Comparison of ENCODE assay signal across 8 mouse cellular contexts in the genomic region with DNA sequence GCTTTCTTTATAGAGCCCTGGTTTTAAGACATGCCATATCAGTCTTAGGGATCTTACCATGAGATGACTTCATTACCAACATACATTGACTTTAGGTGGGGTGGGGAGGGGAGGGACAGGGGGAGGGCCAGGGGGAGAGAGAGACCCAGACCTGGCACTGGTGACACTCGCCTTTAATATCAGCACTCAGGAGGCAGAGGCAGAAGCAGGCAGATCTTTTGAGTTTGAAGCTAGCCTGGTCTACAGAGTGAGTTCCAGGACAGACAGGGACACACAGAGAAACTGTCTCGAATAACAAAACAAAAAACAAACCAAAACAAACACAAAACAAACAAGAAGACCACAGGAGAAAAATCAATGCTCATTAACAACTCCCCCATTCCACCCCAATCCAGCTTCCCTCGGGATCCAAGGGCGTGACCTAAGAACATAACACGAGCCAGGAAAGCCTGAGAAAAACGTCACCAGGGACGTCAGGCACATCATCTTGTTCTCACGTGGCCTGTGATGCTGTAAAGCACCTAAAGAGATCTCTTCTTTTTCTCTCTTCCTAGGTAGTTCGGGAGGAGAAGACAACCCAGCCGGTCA. TPM values are rescaled to one million over a fixed set of nuclear protein-coding genes. Genes with fewer than 3 reads are reported as not detected.
DNase-seq lines count a peak whose midpoint lies in the region; ATAC-seq and TF ChIP-seq lines count a peak whose summit lies in the region.

No protein-coding gene starts in this region.

- no peaks in the 10 kb centered on the region; the same call in 1 of the 2 replicates for H3K4me1 ChIP-seq in liver, adult 2 months (ENCODE audit: control insufficient read depth, insufficient read depth, low read length)
- H3K4me1 ChIP-seq in embryonic facial prominence, embryonic 14.5 days (ENCODE audit: control insufficient read depth, insufficient read depth, low read length) = peaks cover 5% of the 10 kb centered on the region
- H3K4me1 ChIP-seq in intestine, embryonic 15.5 days (replicated peaks) = peaks cover 4% of the 10 kb centered on the region; the same call in 1 of the 2 replicates
- H3K4me1 ChIP-seq in neural tube, embryonic 13.5 days (replicated peaks) = peaks cover 8% of the 10 kb centered on the region

- no peaks in the 10 kb centered on the region for H3K27me3 ChIP-seq in liver, adult 2 months (ENCODE audit: control insufficient read depth, insufficient read depth, low read length)
- H3K27me3 ChIP-seq in embryonic facial prominence, embryonic 14.5 days (replicated peaks; ENCODE audit: control insufficient read depth, insufficient read depth, low read length) = no peaks in the 10 kb centered on the region
- no peaks in the 10 kb centered on the region for H3K27me3 ChIP-seq in intestine, embryonic 15.5 days (replicated peaks)
- no peaks in the 10 kb centered on the region for H3K27me3 ChIP-seq in neural tube, embryonic 13.5 days

- H3K79me2 ChIP-seq in liver, adult 2 months (ENCODE audit: control insufficient read depth, insufficient read depth, low read length) = no peaks in the 10 kb centered on the region

- no peak for TF ChIP-seq POLR2A in liver, adult 2 months (IDR thresholded peaks at IDR 0.05; ENCODE audit: extremely low read depth, insufficient read depth, low read length)

- H3K9me3 ChIP-seq in embryonic facial prominence, embryonic 14.5 days (ENCODE audit: control insufficient read depth, low read length) = no peaks in the 10 kb centered on the region
- no peaks in the 10 kb centered on the region for H3K9me3 ChIP-seq in intestine, embryonic 15.5 days
- no peaks in the 10 kb centered on the region for H3K9me3 ChIP-seq in neural tube, embryonic 13.5 days

- ATAC-seq in embryonic facial prominence, embryonic 14.5 days (ENCODE audit: low read depth) = no peak
- ATAC-seq in intestine, embryonic 15.5 days = peak; percentile 24; the same call in 1 of the 2 replicates
- peak; percentile 48 for ATAC-seq in neural tube, embryonic 13.5 days (ENCODE audit: low read depth)

- H3K27ac ChIP-seq in liver, adult 2 months (replicated peaks; ENCODE audit: insufficient read depth, low read depth, low read length) = no peak overlapping the region; the same call in 1 of the 2 replicates
- no peak overlapping the region for H3K27ac ChIP-seq in embryonic facial prominence, embryonic 14.5 days (replicated peaks; ENCODE audit: low read depth, low read length)
- H3K27ac ChIP-seq in intestine, embryonic 15.5 days = no peak overlapping the region
- no peak overlapping the region for H3K27ac ChIP-seq in neural tube, embryonic 13.5 days (replicated peaks)

- 3% methylated on average over 10 of the region's 10 CpGs for WGBS in liver, adult 2 months
- WGBS in embryonic facial prominence, embryonic 14.5 days = 4% methylated on average over 10 of the region's 10 CpGs
- 3% methylated on average over 10 of the region's 10 CpGs for WGBS in intestine, embryonic 15.5 days
- 4% methylated on average over 10 of the region's 10 CpGs for WGBS in neural tube, embryonic 13.5 days

- H3K4me3 ChIP-seq in liver, adult 2 months (ENCODE audit: insufficient read depth, low read depth, low read length) = peak overlapping the region; percentile 58
- H3K4me3 ChIP-seq in embryonic facial prominence, embryonic 14.5 days (ENCODE audit: low read depth, low read length) = peak overlapping the region; percentile 73
- peak overlapping the region; percentile 75 for H3K4me3 ChIP-seq in intestine, embryonic 15.5 days (replicated peaks)
- peak overlapping the region; percentile 69 for H3K4me3 ChIP-seq in neural tube, embryonic 13.5 days

- H3K4me2 ChIP-seq in embryonic facial prominence, embryonic 14.5 days (ENCODE audit: low read depth, low read length) = peak overlapping the region; percentile 83
- H3K4me2 ChIP-seq in intestine, embryonic 15.5 days (replicated peaks) = peak overlapping the region; percentile 90
- H3K4me2 ChIP-seq in neural tube, embryonic 13.5 days = peak overlapping the region; percentile 76

- TF ChIP-seq CTCF in liver, adult 2 months (IDR thresholded peaks at IDR 0.05; ENCODE audit: low read depth, low read length) = no peak

- no peak for DNase-seq in liver, adult 2 months (ENCODE audit: extremely low read depth, low read depth, low spot score)
- no peak for DNase-seq in liver
- no peak for DNase-seq in embryonic facial prominence, embryonic 14.5 days (ENCODE audit: low spot score)
- no peak for DNase-seq in retina, postnatal 1 day
- DNase-seq in left cerebral cortex, adult 11 months (ENCODE audit: low spot score) = no peak
- no peak for DNase-seq in natural killer cell, adult 2 months (ENCODE audit: low spot score in 2 of 2)

- peak overlapping the region; percentile 60 for H3K9ac ChIP-seq in liver, adult 2 months (ENCODE audit: low read depth, low read length)
- no peak overlapping the region for H3K9ac ChIP-seq in embryonic facial prominence, embryonic 14.5 days (ENCODE audit: low read depth, low read length)
- peak overlapping the region; percentile 39; the same call in 1 of the 2 replicates for H3K9ac ChIP-seq in intestine, embryonic 15.5 days
- peak overlapping the region; percentile 67 for H3K9ac ChIP-seq in neural tube, embryonic 13.5 days

- no peaks in the 10 kb centered on the region for H3K36me3 ChIP-seq in liver, adult 2 months (ENCODE audit: control insufficient read depth, insufficient read depth, low read length)
- no peaks in the 10 kb centered on the region for H3K36me3 ChIP-seq in embryonic facial prominence, embryonic 14.5 days (ENCODE audit: control insufficient read depth, insufficient read depth, low read length)
- H3K36me3 ChIP-seq in intestine, embryonic 15.5 days = no peaks in the 10 kb centered on the region
- no peaks in the 10 kb centered on the region for H3K36me3 ChIP-seq in neural tube, embryonic 13.5 days

RNA-seq across cellular contexts. Expression of gene Slc38a9, which starts 0.5 kb away (rescaled TPM):
- 8.6 and 8.9 TPM in 2 replicates for total RNA-seq in liver, adult 2 months (2014; rRNA removed)
- polyA plus RNA-seq in liver, adult 2 months (2012; rRNA removed) = 2.0 and 4.9 TPM in 2 replicates
- 13.8 and 13.9 TPM in 2 replicates for polyA plus RNA-seq in embryonic facial prominence, embryonic 14.5 days (2014; fragmentation: Nextera tagmentation; extraction: Ambion mirVana)
- polyA plus RNA-seq in intestine, embryonic 15.5 days (2015; fragmentation: Nextera tagmentation; extraction: Ambion mirVana) = 11.8 and 13.1 TPM in 2 replicates
- 26.1 and 30.3 TPM in 2 replicates for polyA plus RNA-seq in neural tube, embryonic 13.5 days (2015; fragmentation: Nextera tagmentation; extraction: Ambion mirVana)

RNA-seq across cellular contexts. Expression of gene Ddx4, which starts 7.8 kb away (rescaled TPM):
- total RNA-seq in liver, adult 2 months (2014; rRNA removed) = not detected in 2 replicates
- not detected in 2 replicates for polyA plus RNA-seq in liver, adult 2 months (2012; rRNA removed)
- polyA plus RNA-seq in embryonic facial prominence, embryonic 14.5 days (2014; fragmentation: Nextera tagmentation; extraction: Ambion mirVana) = 0.99 and 2.0 TPM in 2 replicates
- 0.25 and 0.52 TPM in 2 replicates for polyA plus RNA-seq in intestine, embryonic 15.5 days (2015; fragmentation: Nextera tagmentation; extraction: Ambion mirVana)
- 0.63 and 1.1 TPM in 2 replicates for polyA plus RNA-seq in neural tube, embryonic 13.5 days (2015; fragmentation: Nextera tagmentation; extraction: Ambion mirVana)
